Mouse (Mus musculus): ENCODE data around the gene Noct.

The Noct gene

GRCm38 (mm10) chr3:51277201-51278150, 53.2 kb downstream of the Noct start:
- DNase-seq (ENCODE audit: low spot score) = peak; percentile 85

GRCm38 (mm10) chr3:51278433-51278832, 54.2 kb downstream of the Noct start:
- DNase-seq (ENCODE audit: low spot score) = no peak

- no peak for DNase-seq (ENCODE audit: low spot score)
These were observed 57.5 kb downstream of the Noct start for GRCm38 (mm10) chr3:51281727-51282126.

- DNase-seq (ENCODE audit: low spot score) = no peak
These were observed 60.1 kb downstream of the Noct start for GRCm38 (mm10) chr3:51284375-51284774.

- DNase-seq (ENCODE audit: low spot score) = peak; percentile 93
These were observed 64.9 kb downstream of the Noct start for GRCm38 (mm10) chr3:51288880-51289821.

GRCm38 (mm10) chr3:51294251-51294650, 70.0 kb downstream of the Noct start:
- DNase-seq (ENCODE audit: low spot score) = no peak

GRCm38 (mm10) chr3:51295225-51295624, 71.0 kb downstream of the Noct start:
- no peak for DNase-seq (ENCODE audit: low spot score)

GRCm38 (mm10) chr3:51296790-51297189, 72.5 kb downstream of the Noct start:
- DNase-seq (ENCODE audit: low spot score) = no peak
